Mouse (Mus musculus) intestine, embryonic 15.5 days (tissue): ENCODE measurements at regions not wholly inside any gene's neighbourhood (a gene's known extent, or its start where the extent isn't known, plus 50 kb on each side); places are given as distances from the start of the nearest gene placed in this dataset.

Source experiments
- ATAC-seq: fragments of 200-750 bp; cut with Nextera tagmentation; 2 replicates; pipeline ENCODE4 v1.8.0; 2017; ENCODE audit warnings: moderate TSS enrichment, moderate library complexity
- H3K27ac ChIP-seq: fragments of 300-500 bp; sonication (generic); 2 replicates; pipeline ENCODE4 v1.5.1; 2015; ENCODE audit warnings: mild to moderate bottlenecking, inconsistent platforms
- H3K27me3 ChIP-seq: fragments of 300-500 bp; sonication (generic); replicated peaks from 2 replicates; pipeline ENCODE4 v1.6.1; 2015; ENCODE audit warnings: inconsistent platforms
- H3K36me3 ChIP-seq: fragments of 300-500 bp; sonication (generic); 2 replicates; pipeline ENCODE4 v1.6.1; 2015; ENCODE audit warnings: inconsistent platforms
- H3K4me1 ChIP-seq: fragments of 300-500 bp; sonication (generic); replicated peaks from 2 replicates; pipeline ENCODE4 v1.6.1; 2015; ENCODE audit warnings: inconsistent platforms
- H3K4me2 ChIP-seq: fragments of 300-500 bp; sonication (generic); replicated peaks from 2 replicates; pipeline ENCODE4 v1.6.1; 2015; ENCODE audit warnings: mild to moderate bottlenecking, inconsistent platforms
- H3K4me3 ChIP-seq: fragments of 300-500 bp; sonication (generic); replicated peaks from 2 replicates; pipeline ENCODE4 v1.5.1; 2015; ENCODE audit warnings: inconsistent platforms
- H3K9ac ChIP-seq: fragments of 300-500 bp; sonication (generic); 2 replicates; pipeline ENCODE4 v1.6.1; 2015; ENCODE audit warnings: inconsistent platforms
- H3K9me3 ChIP-seq: fragments of 300-500 bp; sonication (generic); 2 replicates; pipeline ENCODE4 v1.6.1; 2016; ENCODE audit warnings: inconsistent platforms
- WGBS: fragments of 180-500 bp; shearing (Covaris S2); methylation state at CpG from one replicate; pipeline ENCODE4 v1.1.7; 2015; 5-methylcytosine and 5-hydroxymethylcytosine counted together

GRCm38 (mm10) chr11:22652931-22653330 is 141.0 kb downstream of the Tmem17 start:
- 65% methylated on average over 3 of the region's 3 CpGs for WGBS
- Histone ChIP-seq H3K4me3 (no peak overlapping the region), H3K4me2 (no peak overlapping the region), H3K9me3 (no peaks in the 10 kb centered on the region), H3K27me3 (no peaks in the 10 kb centered on the region), H3K36me3 (no peaks in the 10 kb centered on the region), H3K4me1 (no peaks in the 10 kb centered on the region), H3K27ac (no peak overlapping the region), H3K9ac (no peak overlapping the region)
- no peak for ATAC-seq

DNA sequence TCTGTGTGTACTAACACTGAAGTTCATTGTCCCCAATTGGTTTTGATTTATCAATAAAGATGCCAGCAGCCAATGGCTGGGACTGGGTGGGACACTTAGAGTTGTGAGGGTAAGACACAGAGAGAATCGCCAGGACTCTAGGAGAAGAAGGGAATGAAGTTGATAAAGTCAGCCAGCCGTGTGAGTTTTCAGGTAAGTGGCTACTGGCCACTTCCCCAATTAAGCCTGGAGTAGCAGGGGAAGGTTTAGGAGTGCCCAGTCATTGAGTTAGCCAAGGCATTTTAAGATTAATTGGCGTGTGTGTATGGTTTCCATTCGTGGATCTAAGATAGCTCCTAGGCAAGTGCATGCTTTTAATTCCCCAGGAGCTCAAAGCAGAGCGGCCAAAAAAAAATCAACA is 141.5 kb downstream of the Tmem17 start:
- no peak overlapping the region for H3K27ac ChIP-seq
- no peak overlapping the region for H3K4me2 ChIP-seq
- H3K27me3 ChIP-seq, result no peaks in the 10 kb centered on the region
- H3K36me3 ChIP-seq, result no peaks in the 10 kb centered on the region
- H3K4me3 ChIP-seq, result no peak overlapping the region
- no peak overlapping the region for H3K9ac ChIP-seq
- 72% methylated on average over 5 of the region's 5 CpGs for WGBS
- no peaks in the 10 kb centered on the region for H3K4me1 ChIP-seq
- no peak for ATAC-seq
- no peaks in the 10 kb centered on the region for H3K9me3 ChIP-seq

GRCm38 (mm10) chr11:22657635-22658034 is 145.7 kb downstream of the Tmem17 start:
- H3K27ac ChIP-seq, result no peak overlapping the region
- H3K9ac ChIP-seq, result no peak overlapping the region
- H3K36me3 ChIP-seq, result no peaks in the 10 kb centered on the region
- no peak for ATAC-seq
- WGBS, result 17% methylated on average over 1 of the region's 1 CpGs
- no peaks in the 10 kb centered on the region for H3K27me3 ChIP-seq
- H3K4me1 ChIP-seq, result no peaks in the 10 kb centered on the region
- no peaks in the 10 kb centered on the region for H3K9me3 ChIP-seq
- H3K4me2 ChIP-seq, result no peak overlapping the region
- no peak overlapping the region for H3K4me3 ChIP-seq

DNA sequence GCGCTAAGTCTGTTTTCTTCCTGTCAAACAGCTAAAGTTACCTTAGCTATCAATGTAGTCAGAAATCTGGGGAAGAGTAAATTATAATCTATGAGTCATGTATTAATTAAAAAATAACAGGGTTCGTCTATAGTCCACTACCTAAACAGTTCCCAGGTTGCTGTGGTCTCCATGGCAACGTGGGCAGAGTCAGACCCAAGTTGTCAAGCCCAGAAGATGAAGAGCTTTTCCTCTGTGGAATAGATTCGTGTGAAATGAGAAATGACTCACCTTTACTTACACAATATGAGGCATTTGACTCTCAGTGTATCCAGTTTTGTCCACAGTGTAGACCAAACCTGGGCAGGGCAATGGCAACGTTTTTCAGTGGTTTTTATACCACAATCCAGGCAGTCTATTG is 149.2 kb downstream of the Tmem17 start:
- Histone ChIP-seq H3K9ac (no peak overlapping the region), H3K27me3 (no peaks in the 10 kb centered on the region), H3K36me3 (no peaks in the 10 kb centered on the region), H3K27ac (no peak overlapping the region), H3K9me3 (no peaks in the 10 kb centered on the region), H3K4me3 (no peak overlapping the region), H3K4me1 (no peaks in the 10 kb centered on the region), H3K4me2 (no peak overlapping the region)
- ATAC-seq, result no peak
- 47% methylated on average over 5 of the region's 5 CpGs for WGBS

DNA sequence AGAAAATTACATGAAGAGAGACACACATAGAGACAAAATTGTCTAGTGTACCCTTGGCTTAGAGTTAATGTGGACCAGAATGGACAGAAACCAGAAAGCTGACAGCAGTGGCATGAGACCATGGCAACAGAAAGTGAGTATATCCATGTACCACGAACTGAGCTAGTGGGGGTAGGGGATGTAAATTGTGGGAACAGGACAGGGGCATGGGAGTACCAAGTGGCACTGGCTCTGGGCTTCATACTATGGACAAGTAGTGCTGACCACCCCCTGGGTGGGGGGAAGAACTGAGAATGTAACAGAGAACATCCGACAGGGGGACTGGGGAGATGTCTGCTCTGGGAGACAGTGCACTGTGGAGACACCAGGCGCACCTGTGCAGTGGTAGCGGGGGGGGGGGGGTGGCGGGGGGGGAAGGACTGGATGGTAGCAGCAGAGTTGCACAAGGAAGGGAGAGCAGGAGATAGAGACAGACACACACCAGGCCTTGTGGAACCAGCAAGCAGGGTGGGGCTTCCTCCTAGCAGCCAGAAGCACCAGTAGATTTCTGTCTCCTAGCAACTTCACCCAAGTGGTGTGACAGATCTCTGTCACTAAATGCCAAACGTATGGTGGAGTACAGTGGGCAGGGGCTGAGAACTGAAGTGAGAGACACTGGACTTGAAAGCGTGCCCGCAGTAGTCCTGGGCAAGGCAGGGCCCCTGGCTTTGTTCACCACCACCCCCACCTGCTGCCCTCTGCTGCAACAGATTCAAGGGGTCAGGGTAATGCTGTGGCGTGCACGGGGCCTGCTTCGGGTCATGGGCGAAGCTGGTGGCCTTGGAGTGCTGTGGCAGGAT is 150.0 kb downstream of the Tmem17 start:
- ATAC-seq, result peak; percentile 48
- Histone ChIP-seq H3K4me3 (no peak overlapping the region), H3K27me3 (no peaks in the 10 kb centered on the region), H3K36me3 (no peaks in the 10 kb centered on the region), H3K4me2 (no peak overlapping the region), H3K9me3 (no peaks in the 10 kb centered on the region), H3K27ac (no peak overlapping the region), H3K4me1 (no peaks in the 10 kb centered on the region), H3K9ac (no peak overlapping the region)
- WGBS, result 50% methylated on average over 10 of the region's 12 CpGs

DNA sequence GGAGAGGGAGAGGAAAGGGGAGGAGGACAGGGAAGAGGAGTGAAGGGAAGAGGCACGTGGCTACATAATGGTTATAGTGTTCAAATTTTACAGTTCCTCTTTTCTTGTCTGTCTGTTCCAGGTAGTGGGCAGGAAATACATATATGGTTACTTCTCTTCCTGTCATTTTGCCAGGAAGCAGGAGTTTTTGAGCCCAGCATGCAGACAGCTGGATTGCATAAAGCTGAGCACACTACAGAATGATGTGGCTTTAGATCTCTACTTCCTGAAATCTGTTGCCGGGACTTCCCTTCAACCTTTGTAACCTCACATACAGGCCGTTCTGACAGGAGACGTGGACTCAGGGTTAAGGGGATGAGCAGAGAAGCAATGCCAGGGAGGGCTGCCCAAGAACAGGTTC is 154.1 kb downstream of the Tmem17 start:
- H3K9me3 ChIP-seq, result no peaks in the 10 kb centered on the region
- H3K36me3 ChIP-seq, result no peaks in the 10 kb centered on the region
- no peak overlapping the region for H3K9ac ChIP-seq
- ATAC-seq, result 0 out of 2 replicates have a peak, but pooled peaks have one; percentile 32
- H3K4me3 ChIP-seq, result no peak overlapping the region
- 33% methylated on average over 4 of the region's 4 CpGs for WGBS
- no peaks in the 10 kb centered on the region for H3K4me1 ChIP-seq
- H3K4me2 ChIP-seq, result no peak overlapping the region
- H3K27ac ChIP-seq, result no peak overlapping the region
- H3K27me3 ChIP-seq, result no peaks in the 10 kb centered on the region

GRCm38 (mm10) chr11:22666378-22666777 is 154.5 kb downstream of the Tmem17 start:
- Histone ChIP-seq H3K9ac (no peak overlapping the region), H3K4me2 (no peak overlapping the region), H3K36me3 (no peaks in the 10 kb centered on the region), H3K4me3 (no peak overlapping the region), H3K27me3 (no peaks in the 10 kb centered on the region), H3K4me1 (no peaks in the 10 kb centered on the region), H3K27ac (no peak overlapping the region), H3K9me3 (no peaks in the 10 kb centered on the region)
- 87% methylated on average over 5 of the region's 5 CpGs for WGBS
- no peak for ATAC-seq

DNA sequence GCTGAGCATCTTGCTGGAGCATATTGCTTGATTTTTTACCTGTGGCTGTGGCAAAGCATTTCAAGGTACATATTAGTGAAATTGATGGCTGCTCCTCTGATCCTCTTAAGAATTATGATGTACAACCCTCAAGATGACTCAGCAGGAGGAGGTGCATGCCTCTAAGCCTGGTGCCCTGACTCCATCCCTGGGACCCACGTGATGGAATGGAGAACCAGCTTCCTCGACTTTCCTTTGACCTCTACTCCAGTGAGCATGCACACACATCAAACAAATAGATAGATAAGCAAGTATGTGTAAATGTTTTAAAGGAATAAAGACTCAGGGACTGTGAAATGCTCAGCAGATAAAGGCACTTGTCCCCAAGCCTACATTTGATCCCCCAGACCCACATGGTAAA is 156.3 kb downstream of the Tmem17 start:
- Histone ChIP-seq H3K27me3 (no peaks in the 10 kb centered on the region), H3K9ac (no peak overlapping the region), H3K36me3 (no peaks in the 10 kb centered on the region), H3K4me1 (no peaks in the 10 kb centered on the region), H3K9me3 (no peaks in the 10 kb centered on the region), H3K27ac (no peak overlapping the region), H3K4me3 (no peak overlapping the region), H3K4me2 (no peak overlapping the region)
- 41% methylated on average over 2 of the region's 2 CpGs for WGBS
- no peak for ATAC-seq

GRCm38 (mm10) chr11:22669267-22669666 is 157.4 kb downstream of the Tmem17 start:
- no peak for ATAC-seq
- Histone ChIP-seq H3K36me3 (no peaks in the 10 kb centered on the region), H3K4me2 (no peak overlapping the region), H3K27ac (no peak overlapping the region), H3K4me3 (no peak overlapping the region), H3K4me1 (no peaks in the 10 kb centered on the region), H3K9me3 (no peaks in the 10 kb centered on the region), H3K9ac (no peak overlapping the region), H3K27me3 (no peaks in the 10 kb centered on the region)
- WGBS, result 82% methylated on average over 4 of the region's 4 CpGs

GRCm38 (mm10) chr11:22671791-22672490 is 160.1 kb downstream of the Tmem17 start:
- 47% methylated on average over 5 of the region's 5 CpGs for WGBS
- no peak overlapping the region for H3K9ac ChIP-seq
- no peaks in the 10 kb centered on the region for H3K9me3 ChIP-seq
- H3K27ac ChIP-seq, result no peak overlapping the region
- no peaks in the 10 kb centered on the region for H3K4me1 ChIP-seq
- ATAC-seq, result peak; percentile 78; the same call in 1 of the 2 replicates
- H3K27me3 ChIP-seq, result no peaks in the 10 kb centered on the region
- no peak overlapping the region for H3K4me3 ChIP-seq
- no peak overlapping the region for H3K4me2 ChIP-seq
- no peaks in the 10 kb centered on the region for H3K36me3 ChIP-seq

DNA sequence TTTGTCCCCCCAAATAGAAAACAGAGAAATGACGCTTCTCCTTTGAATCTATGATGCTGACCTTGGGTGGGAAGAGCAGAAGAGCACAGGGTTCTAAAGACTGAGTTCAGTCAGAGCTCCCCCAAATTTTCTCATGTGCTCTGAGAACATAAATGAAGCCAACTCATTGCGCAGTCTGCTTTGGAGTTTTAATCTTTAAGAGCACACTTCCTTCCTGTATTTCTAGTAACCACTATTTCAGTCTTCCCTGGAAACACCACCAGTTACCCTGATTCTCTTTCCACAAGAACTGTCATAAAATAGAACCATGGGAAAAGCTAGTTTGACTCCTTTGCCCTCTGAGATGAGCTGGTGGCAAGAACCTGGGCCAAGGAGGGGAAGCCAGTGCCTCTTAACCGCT is 163.2 kb downstream of the Tmem17 start:
- Histone ChIP-seq H3K27ac (no peak overlapping the region), H3K4me2 (no peak overlapping the region), H3K9ac (no peak overlapping the region), H3K4me3 (no peak overlapping the region), H3K36me3 (no peaks in the 10 kb centered on the region), H3K4me1 (no peaks in the 10 kb centered on the region), H3K27me3 (no peaks in the 10 kb centered on the region), H3K9me3 (no peaks in the 10 kb centered on the region)
- 56% methylated on average over 3 of the region's 3 CpGs for WGBS
- ATAC-seq, result no peak

DNA sequence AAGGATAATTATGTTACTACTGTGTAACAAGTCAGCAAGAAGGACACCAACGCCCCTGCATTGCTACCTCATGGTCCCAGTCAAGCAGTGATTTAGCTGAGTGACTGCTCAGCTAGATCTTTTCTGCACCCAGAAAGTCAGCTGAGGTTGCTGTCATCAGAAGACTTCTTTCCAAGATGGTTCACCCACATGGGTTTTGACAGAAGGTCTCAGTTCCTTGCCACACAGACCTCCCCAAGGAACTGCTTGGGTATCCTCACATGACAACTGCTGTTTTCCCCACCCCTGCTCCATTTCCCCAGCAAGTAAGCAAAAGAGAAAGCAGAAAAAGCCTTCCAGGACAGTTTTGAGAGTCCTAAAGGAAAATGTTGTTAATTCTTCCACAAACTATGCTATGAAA is 163.9 kb downstream of the Tmem17 start:
- Histone ChIP-seq H3K36me3 (no peaks in the 10 kb centered on the region), H3K4me1 (no peaks in the 10 kb centered on the region), H3K9me3 (no peaks in the 10 kb centered on the region), H3K4me2 (no peak overlapping the region), H3K9ac (no peak overlapping the region), H3K4me3 (no peak overlapping the region), H3K27me3 (no peaks in the 10 kb centered on the region), H3K27ac (no peak overlapping the region)
- no peak for ATAC-seq
- 86% methylated on average over 1 of the region's 1 CpGs for WGBS

- H3K4me3 ChIP-seq, result no peak overlapping the region
- 30% methylated on average over 2 of the region's 2 CpGs for WGBS
- no peaks in the 10 kb centered on the region for H3K36me3 ChIP-seq
- H3K4me1 ChIP-seq, result no peaks in the 10 kb centered on the region
- no peaks in the 10 kb centered on the region for H3K9me3 ChIP-seq
- H3K27ac ChIP-seq, result no peak overlapping the region
- no peak overlapping the region for H3K9ac ChIP-seq
- no peak overlapping the region for H3K4me2 ChIP-seq
- no peaks in the 10 kb centered on the region for H3K27me3 ChIP-seq
- no peak for ATAC-seq
These were observed 165.4 kb downstream of the Tmem17 start for GRCm38 (mm10) chr11:22677337-22677736.
